Mouse (Mus musculus): ENCODE measurements at regions not wholly inside any gene's neighbourhood (a gene's known extent, or its start where the extent isn't known, plus 50 kb on each side); places are given as distances from the start of the nearest gene placed in this dataset.

GRCm38 (mm10) chr11:63569785-63570479, 352.2 kb downstream of the Hs3st3b1 start:
- DNase-seq (ENCODE audit: extremely low read depth, low read depth) = no peak

- DNase-seq (ENCODE audit: extremely low read depth, low read depth) = no peak
Observed at GRCm38 (mm10) chr11:63570646-63571045, 351.4 kb downstream of the Hs3st3b1 start.

GRCm38 (mm10) chr11:63573271-63573670, 348.8 kb downstream of the Hs3st3b1 start:
- no peak for DNase-seq (ENCODE audit: extremely low read depth, low read depth)

- DNase-seq (ENCODE audit: extremely low read depth, low read depth) = no peak
Observed at GRCm38 (mm10) chr11:63583321-63583720, 338.8 kb downstream of the Hs3st3b1 start.

GRCm38 (mm10) chr11:63585216-63585869, 336.7 kb downstream of the Hs3st3b1 start:
- DNase-seq (ENCODE audit: extremely low read depth, low read depth) = no peak

- DNase-seq (ENCODE audit: extremely low read depth, low read depth) = no peak
Observed at GRCm38 (mm10) chr11:63620220-63620619, 301.9 kb downstream of the Hs3st3b1 start.

- no peak for DNase-seq (ENCODE audit: extremely low read depth, low read depth)
Observed at GRCm38 (mm10) chr11:63630336-63630735, 291.8 kb downstream of the Hs3st3b1 start.

GRCm38 (mm10) chr11:63657057-63657456, 265.0 kb downstream of the Hs3st3b1 start:
- DNase-seq (ENCODE audit: extremely low read depth, low read depth) = no peak

GRCm38 (mm10) chr11:63665268-63665934, 256.7 kb downstream of the Hs3st3b1 start:
- DNase-seq (ENCODE audit: extremely low read depth, low read depth) = no peak

GRCm38 (mm10) chr11:63670477-63670876, 251.6 kb downstream of the Hs3st3b1 start:
- no peak for DNase-seq (ENCODE audit: extremely low read depth, low read depth)

- no peak for DNase-seq (ENCODE audit: extremely low read depth, low read depth)
Observed at GRCm38 (mm10) chr11:63671816-63672215, 250.3 kb downstream of the Hs3st3b1 start.

- no peak for DNase-seq (ENCODE audit: extremely low read depth, low read depth)
Observed at GRCm38 (mm10) chr11:63677921-63678320, 244.2 kb downstream of the Hs3st3b1 start.

GRCm38 (mm10) chr11:63678382-63678905, 243.6 kb downstream of the Hs3st3b1 start:
- no peak for DNase-seq (ENCODE audit: extremely low read depth, low read depth)

- DNase-seq (ENCODE audit: extremely low read depth, low read depth) = no peak
Observed at GRCm38 (mm10) chr11:63679491-63679890, 242.6 kb downstream of the Hs3st3b1 start.

- DNase-seq (ENCODE audit: extremely low read depth, low read depth) = no peak
Observed at GRCm38 (mm10) chr11:63684228-63684980, 237.7 kb downstream of the Hs3st3b1 start.

GRCm38 (mm10) chr11:63691041-63691440, 231.0 kb downstream of the Hs3st3b1 start:
- no peak for DNase-seq (ENCODE audit: extremely low read depth, low read depth)

- DNase-seq (ENCODE audit: extremely low read depth, low read depth) = no peak
Observed at GRCm38 (mm10) chr11:63704995-63705580, 217.0 kb downstream of the Hs3st3b1 start.

- no peak for DNase-seq (ENCODE audit: extremely low read depth, low read depth)
Observed at GRCm38 (mm10) chr11:63706057-63706456, 216.0 kb downstream of the Hs3st3b1 start.

- no peak for DNase-seq (ENCODE audit: extremely low read depth, low read depth)
Observed at GRCm38 (mm10) chr11:63707093-63707492, 215.0 kb downstream of the Hs3st3b1 start.

GRCm38 (mm10) chr11:63708412-63708811, 213.7 kb downstream of the Hs3st3b1 start:
- DNase-seq (ENCODE audit: extremely low read depth, low read depth) = no peak
